Mouse (Mus musculus): Measurements from ENCODE around the gene Opcml.

Opcml gene

GRCm38 (mm10) chr9:27830519-27830918, 39.9 kb downstream of the Opcml start:
- no peak for DNase-seq (ENCODE audit: low spot score in 2 of 2)

GRCm38 (mm10) chr9:27842806-27843205, 52.2 kb downstream of the Opcml start:
- no peak for DNase-seq (ENCODE audit: low spot score in 2 of 2)

- no peak for DNase-seq (ENCODE audit: low spot score in 2 of 2)
Measured at GRCm38 (mm10) chr9:27871624-27872023, 81.0 kb downstream of the Opcml start.

GRCm38 (mm10) chr9:27889636-27890035, 99.1 kb downstream of the Opcml start:
- DNase-seq (ENCODE audit: low spot score in 2 of 2), result no peak

- no peak for DNase-seq (ENCODE audit: low spot score in 2 of 2)
Measured at GRCm38 (mm10) chr9:27917250-27917649, 126.7 kb downstream of the Opcml start.

DNA sequence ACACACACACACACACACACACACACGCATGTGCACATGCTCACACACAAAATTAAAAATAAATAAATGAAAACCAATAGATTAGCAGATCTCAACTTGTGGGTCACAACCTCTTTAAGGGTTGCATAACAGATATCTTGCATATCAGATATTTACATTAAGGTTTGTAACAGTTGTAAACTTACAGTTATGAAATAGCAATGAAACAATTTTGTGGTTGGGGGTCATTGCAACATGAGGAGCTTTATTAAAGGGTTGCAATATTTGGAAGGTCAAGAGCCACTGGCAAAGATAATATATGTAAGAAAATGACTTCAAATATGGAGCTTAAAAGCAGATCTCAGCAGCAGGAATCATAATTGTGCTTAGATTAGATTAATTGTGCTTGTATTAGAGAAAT, 132.9 kb downstream of the Opcml start:
- DNase-seq (ENCODE audit: low spot score in 2 of 2), result no peak

GRCm38 (mm10) chr9:27923945-27924825, 133.6 kb downstream of the Opcml start:
- no peak for DNase-seq (ENCODE audit: low spot score in 2 of 2)

GRCm38 (mm10) chr9:27925650-27926049, 135.1 kb downstream of the Opcml start:
- DNase-seq (ENCODE audit: low spot score in 2 of 2), result no peak

GRCm38 (mm10) chr9:27937253-27937652, 146.7 kb downstream of the Opcml start:
- no peak for DNase-seq (ENCODE audit: low spot score in 2 of 2)

- no peak for DNase-seq (ENCODE audit: low spot score in 2 of 2)
Measured at GRCm38 (mm10) chr9:27937660-27938059, 147.1 kb downstream of the Opcml start.

- no peak for DNase-seq (ENCODE audit: low spot score in 2 of 2)
Measured at GRCm38 (mm10) chr9:27945323-27946010, 154.9 kb downstream of the Opcml start.

DNA sequence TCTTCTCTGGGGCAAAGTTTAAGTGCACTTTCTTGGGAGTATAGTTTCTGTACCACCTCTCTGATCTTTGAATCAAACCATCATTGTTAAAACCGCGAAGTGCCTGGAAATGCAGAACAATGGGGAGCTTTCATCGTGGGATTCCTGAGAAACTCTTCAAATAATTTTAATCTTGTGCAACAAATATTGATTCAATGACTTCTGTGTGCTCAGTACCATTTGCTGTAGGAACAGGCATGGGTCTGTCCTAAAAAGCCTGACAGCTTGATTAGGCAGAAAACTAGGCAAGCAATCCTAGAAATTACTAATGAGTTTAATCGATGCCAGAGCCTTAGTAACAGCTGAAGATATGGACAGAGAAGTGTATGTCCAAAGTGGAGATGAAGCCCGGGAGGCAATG, 160.5 kb downstream of the Opcml start:
- DNase-seq (ENCODE audit: low spot score in 2 of 2), result no peak

GRCm38 (mm10) chr9:27961682-27962081, 171.1 kb downstream of the Opcml start:
- no peak for DNase-seq (ENCODE audit: low spot score in 2 of 2)

DNA sequence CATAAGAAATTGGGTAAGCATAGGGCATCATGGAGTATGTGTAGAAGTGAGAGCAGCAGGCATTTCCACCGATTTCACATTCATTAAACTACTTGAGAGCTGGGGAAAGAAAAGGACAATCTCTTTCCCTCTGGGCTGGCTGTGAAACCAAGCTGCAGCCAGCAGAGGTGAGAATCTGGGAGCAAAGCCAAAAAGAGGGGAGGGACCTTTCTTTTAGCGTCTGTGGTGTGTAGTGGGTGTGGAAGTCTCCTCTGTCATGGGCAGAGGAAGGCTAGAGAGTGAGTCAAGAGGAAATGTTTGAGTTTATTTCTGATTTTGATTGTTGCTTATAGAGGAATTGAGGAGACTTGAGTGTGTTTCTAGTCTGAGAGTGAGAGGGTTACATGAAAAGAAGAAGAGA, 172.8 kb downstream of the Opcml start:
- no peak for DNase-seq (ENCODE audit: low spot score in 2 of 2)

DNA sequence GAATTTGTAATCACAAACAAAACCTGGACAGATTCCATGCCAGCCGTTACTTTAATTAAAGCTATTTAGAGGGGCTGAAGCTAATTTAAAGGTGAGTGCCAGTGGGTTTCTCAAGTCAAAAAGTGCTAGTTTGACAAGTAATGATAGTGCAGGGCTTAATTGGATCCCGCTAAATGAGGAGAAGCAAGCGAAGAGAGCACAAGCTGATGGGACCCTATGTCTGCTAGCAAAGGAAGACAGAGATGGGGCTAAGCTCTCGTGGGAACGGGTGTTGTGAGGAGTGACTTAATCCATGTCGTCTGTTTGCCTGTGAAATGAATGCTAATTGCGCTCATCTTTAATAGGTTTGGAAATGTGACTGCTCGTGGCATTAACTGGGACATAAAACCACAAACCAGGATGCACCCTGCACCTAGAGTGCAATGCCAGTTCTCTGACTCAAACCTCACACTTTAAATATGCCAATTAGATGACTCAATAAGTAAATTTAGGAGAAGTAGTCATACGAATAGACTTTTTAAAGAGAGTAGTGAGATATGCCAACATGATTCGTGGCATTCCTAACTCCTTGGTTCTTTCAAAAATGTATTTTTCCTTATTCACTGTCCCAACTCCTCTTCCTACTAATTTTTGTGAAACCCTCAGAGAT, 174.5 kb downstream of the Opcml start:
- DNase-seq (ENCODE audit: low spot score in 2 of 2), result no peak

GRCm38 (mm10) chr9:27968266-27968665, 177.7 kb downstream of the Opcml start:
- no peak for DNase-seq (ENCODE audit: low spot score in 2 of 2)

DNA sequence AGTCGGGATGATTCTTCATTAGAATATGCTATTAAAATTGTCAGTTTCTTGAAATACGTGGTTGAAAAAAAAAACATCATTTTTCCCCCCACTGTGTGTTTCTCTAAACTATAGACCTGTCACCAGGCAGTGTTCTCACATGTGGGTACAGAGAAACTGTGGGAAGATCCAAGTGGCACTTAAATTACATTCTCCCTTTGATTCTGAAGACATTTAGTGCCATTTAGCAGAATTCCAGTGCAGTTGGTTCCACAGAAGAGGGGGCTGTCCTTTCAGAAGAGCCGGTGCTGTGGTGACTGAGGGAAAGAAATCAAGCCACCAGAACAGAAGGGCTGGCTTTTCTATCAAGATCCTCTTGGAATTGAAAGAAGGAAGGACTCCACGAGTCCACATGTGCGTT, 181.7 kb downstream of the Opcml start:
- no peak for DNase-seq (ENCODE audit: low spot score in 2 of 2)

DNA sequence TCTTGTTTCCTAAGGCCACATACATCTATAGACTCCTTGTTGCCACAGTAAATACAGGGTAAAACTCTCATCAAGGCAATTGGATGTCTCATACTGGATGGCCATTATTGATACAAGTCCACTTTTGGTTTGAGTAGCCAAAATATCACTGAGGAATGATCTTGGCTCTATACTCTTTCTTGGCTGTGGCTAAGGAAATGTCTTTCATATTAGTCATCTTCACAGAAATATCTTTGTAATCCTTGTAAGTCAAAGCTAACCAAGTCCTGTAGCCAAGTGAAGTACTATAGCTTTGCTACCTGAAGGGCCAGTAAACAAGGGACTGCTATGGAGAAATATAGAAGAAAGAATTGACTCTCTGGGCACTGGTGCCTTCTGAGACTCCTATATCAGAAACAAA, 192.0 kb downstream of the Opcml start:
- DNase-seq (ENCODE audit: low spot score in 2 of 2), result no peak

- DNase-seq (ENCODE audit: low spot score in 2 of 2), result no peak
Measured at GRCm38 (mm10) chr9:27986604-27987588, 196.3 kb downstream of the Opcml start.

DNA sequence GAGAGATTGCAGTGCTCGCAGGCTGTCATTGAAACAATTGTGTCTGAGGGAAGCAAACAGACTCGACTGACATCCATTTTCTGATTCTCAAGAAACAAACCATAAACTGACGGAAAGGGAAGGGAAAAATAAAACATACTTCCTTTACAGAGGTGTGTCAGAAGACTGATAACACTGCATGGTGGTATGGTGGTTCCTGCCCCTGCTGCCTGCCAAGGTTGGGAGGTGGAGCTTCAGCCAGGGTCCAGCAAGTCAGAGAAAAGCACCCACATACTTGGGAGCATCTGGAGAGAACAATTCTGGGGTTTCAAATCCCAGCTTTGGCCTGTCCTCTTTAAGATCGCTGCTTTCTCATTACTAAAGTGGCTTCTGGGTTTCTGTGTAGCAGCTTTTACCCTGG, 201.0 kb downstream of the Opcml start:
- DNase-seq (ENCODE audit: low spot score in 2 of 2), result no peak

DNA sequence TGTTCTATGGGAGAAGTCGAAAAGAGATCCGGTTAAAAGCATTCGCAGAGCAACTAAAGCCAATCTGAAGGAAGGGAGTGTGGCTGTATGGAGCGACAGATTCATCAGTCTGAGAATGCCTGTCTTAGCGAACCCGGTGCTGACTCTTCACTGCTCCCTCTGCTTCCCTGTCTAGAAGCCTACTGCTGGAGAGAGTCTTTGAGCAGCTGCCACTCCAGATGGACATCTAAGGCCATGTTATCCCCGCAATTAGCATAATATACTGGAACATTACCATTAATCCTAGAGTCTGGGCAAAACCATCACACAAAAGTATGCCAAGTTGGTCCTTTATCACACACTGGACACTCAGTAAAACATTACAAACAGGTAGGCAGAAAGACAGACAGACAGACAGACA, 206.0 kb downstream of the Opcml start:
- no peak for DNase-seq (ENCODE audit: low spot score in 2 of 2)
